Mouse (Mus musculus): ENCODE measurements around the gene Ankrd55.

DNA sequence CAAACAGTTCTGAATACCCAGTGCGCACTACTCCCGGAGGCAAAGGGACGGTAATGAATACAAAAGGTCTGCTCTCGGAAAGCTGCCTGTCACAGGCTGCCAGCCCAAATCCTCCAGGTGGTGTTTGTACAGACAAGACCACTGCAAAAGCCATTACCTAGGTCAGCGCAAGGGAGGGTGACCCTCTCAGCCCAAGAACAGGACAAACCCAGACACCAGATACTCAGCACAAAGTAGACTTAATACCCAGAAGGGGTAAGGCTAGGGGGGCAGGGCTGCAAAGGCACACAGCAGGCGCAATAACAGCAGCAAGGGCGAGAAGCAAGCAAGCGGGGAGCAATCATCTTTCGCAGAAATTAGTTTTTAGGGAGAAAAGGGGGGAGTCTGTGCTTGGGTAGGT, 106.0 kb downstream of the Ankrd55 start:
- no peak for TF ChIP-seq POLR2A (IDR thresholded peaks at IDR 0.05; ENCODE audit: low read depth, low read length)
- no peak for TF ChIP-seq CTCF (IDR thresholded peaks at IDR 0.05; ENCODE audit: borderline replicate concordance, insufficient read depth, low read length)

Measured in embryonic fibroblast, embryonic 13.5 days (primary cell).